Mouse (Mus musculus): ENCODE data around the gene Mphosph10. TPM values are rescaled to one million over a fixed set of nuclear protein-coding genes. Genes with fewer than 3 reads are reported as not detected.

Gene Mphosph10
- 24.8 and 33.9 TPM in 2 replicates for total RNA-seq (2023)

DNA sequence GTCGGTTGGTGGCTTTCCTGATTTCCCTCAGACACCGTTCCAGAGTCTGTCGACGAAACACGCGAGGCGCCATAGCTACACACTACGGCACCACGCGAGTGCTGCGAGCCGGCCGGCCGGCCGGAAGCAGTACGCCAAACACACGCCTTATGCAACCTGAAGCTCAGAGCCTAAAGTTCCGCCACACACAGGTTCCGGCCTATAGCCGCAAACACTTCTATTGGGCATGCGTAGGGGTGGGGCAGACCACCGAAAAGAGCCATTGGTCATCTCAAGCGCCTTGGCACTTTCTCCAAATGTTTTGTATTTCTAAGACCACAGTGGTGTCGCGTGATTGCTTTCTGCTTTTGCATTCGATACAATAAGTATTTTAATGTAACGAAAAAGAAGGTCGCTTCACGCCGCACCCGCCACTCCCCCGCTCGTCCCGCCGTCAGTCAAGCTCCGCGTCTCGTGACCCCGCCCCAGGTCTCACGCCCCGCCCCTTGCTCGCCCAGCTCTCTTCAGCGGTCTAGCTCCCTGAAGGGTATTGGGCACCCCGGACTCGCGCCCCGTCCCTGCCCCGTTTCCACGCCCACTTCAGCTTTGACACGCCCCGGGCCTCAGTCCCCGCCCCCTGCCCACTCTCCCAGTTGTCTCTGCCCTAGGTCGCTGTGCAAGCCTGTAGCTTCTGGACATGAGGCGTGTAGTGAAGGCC lies at the start of gene Mphosph10, which contains the start of gene Mcee:
Gene Mphosph10, minus strand, starts transcription at position 147 of the 697 bp plus-strand sequence.
Gene Mcee, plus strand, starts transcription at position 486 of the 697 bp plus-strand sequence.

DNA sequence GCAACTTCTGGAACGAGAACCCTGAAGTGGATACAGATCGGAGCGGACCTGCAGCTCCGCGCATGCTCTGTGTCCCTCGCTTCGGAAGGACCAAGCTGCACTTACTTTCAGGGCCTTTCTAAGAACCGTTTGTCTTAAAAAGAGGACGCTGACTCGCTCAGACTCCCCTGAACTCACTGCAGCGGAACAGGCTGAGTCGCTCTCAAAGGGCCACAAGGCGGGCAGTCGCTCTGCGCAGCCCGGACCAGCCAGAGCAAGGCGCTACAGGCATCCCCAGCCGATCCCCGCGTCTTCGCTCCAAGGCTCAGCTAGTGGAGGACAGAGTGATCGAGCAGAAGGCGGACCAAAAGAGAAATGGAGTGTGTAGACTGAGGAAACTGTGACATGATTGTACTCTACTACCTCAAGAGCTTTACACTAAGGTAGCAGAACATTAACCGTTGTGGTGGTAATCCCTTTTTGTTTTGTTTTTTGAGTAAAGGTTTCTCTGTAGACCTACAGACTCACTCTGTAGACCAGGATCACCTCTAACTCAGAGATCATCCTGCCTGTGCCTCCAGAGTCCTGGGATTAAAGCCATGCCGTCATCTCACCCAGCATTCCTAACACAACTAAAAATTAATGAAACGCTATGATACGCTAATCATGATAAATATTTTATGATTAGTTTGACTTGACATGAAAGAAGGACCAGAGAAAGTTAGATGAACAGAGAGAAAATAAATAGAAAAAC lies 18.1 kb downstream of the Mphosph10 start, which contains the start of gene Fan1:
Gene Fan1, minus strand, starts transcription at position 266 of the 733 bp plus-strand sequence.

Other genes starting within 250 kb of the Mphosph10 start
- gene Trpm1, start 238.4 kb downstream of the Mphosph10 start, total RNA-seq (2023) = not detected in 2 replicates
- 21.4 and 28.2 TPM in 2 replicates for gene Mtmr10, start 104.6 kb downstream of the Mphosph10 start, total RNA-seq (2023)
- gene Fan1, start 18.2 kb downstream of the Mphosph10 start, total RNA-seq (2023) = 2.2 and 2.9 TPM in 2 replicates
- gene Mcee, start 339 bp upstream of the Mphosph10 start, total RNA-seq (2023) = 32.2 and 36.3 TPM in 2 replicates
- not detected in 2 replicates for gene Apba2, start 109.4 kb upstream of the Mphosph10 start, total RNA-seq (2023)

Measured in neutrophil, adult 65 days (primary cell).